Mouse (Mus musculus): ENCODE data around the gene Ankrd65.
"Not testable (repeated sequence)": the region's sequence is repeated elsewhere in the genome, so short reads cannot be mapped to it uniquely, and the experiment has no call there.

DNA sequence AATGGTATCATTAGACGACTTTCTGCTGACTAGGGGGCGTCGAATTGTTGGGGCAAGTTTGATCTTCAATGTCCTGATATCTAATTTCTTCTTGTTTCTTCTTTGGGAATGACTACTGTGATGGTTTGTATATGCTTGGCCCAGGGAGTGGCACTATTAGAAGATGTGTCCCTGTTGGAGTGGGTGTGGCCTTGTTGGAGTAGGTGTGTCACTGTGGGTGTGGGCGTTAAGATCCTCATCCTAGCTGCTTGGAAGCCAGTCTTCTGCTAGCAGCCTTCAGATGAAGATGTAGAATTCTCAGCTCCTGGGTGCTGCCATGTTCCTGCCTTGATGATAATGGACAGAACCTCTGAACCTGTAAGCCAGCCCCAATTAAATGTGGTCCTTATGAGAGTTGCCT is 1.4 kb upstream of the Ankrd65 start:
- not testable (repeated sequence) for TF ChIP-seq POLR2A (IDR thresholded peaks at IDR 0.05; ENCODE audit: low read depth, low read length); MYC (IDR thresholded peaks at IDR 0.05; ENCODE audit: low read depth, low read length); POLR2AphosphoS2 (IDR thresholded peaks at IDR 0.05; ENCODE audit: low read depth, low read length); CTCF (conservative IDR thresholded peaks at IDR 0.05 in 1 of 2, IDR thresholded peaks at IDR 0.05 in 1 of 2; ENCODE audit: low read depth in 2 of 2, low read length in 2 of 2); CHD2 (IDR thresholded peaks at IDR 0.05; ENCODE audit: low read length); MEF2A (IDR thresholded peaks at IDR 0.05; ENCODE audit: borderline replicate concordance, low read depth, low read length); MAZ (IDR thresholded peaks at IDR 0.05; ENCODE audit: low read depth, low read length); NELFE (IDR thresholded peaks at IDR 0.05; ENCODE audit: low read depth, low read length); MAX (IDR thresholded peaks at IDR 0.05; ENCODE audit: low read length); SMC3 (IDR thresholded peaks at IDR 0.05; ENCODE audit: low read depth, low read length); BHLHE40 (IDR thresholded peaks at IDR 0.05; ENCODE audit: low read depth, low read length); MAFK (IDR thresholded peaks at IDR 0.05; ENCODE audit: insufficient replicate concordance, low read length)
